Mouse (Mus musculus) left cerebral cortex, adult 9 months (tissue): ENCODE data around the gene Btbd9.

ENCODE experiments used
- DNase-seq, 2 experiments: peaks; one replicate each; pipeline ENCODE4 v3.0.0; 2022; ENCODE audit warnings: low spot score in 2 of 2

Gene Btbd9

GRCm38 (mm10) chr17:30243540-30243939 lies 332.7 kb downstream of the Btbd9 start:
- no peak for DNase-seq

GRCm38 (mm10) chr17:30242647-30243046 lies 333.6 kb downstream of the Btbd9 start:
- DNase-seq: no peak

- no peak for DNase-seq
These were observed 334.5 kb downstream of the Btbd9 start for GRCm38 (mm10) chr17:30241720-30242322.

- no peak for DNase-seq
These were observed 335.2 kb downstream of the Btbd9 start for GRCm38 (mm10) chr17:30241061-30241460.

- DNase-seq: no peak
These were observed 335.6 kb downstream of the Btbd9 start for GRCm38 (mm10) chr17:30240659-30241058.

- DNase-seq: no peak
These were observed 336.8 kb downstream of the Btbd9 start for GRCm38 (mm10) chr17:30239458-30239857.

- DNase-seq: no peak
These were observed 338.7 kb downstream of the Btbd9 start for GRCm38 (mm10) chr17:30237600-30237999.

- DNase-seq: no peak
These were observed 339.7 kb downstream of the Btbd9 start for GRCm38 (mm10) chr17:30236611-30237010.

- DNase-seq: no peak
These were observed 340.9 kb downstream of the Btbd9 start for GRCm38 (mm10) chr17:30235380-30235779.

- no peak for DNase-seq
These were observed 343.6 kb downstream of the Btbd9 start for GRCm38 (mm10) chr17:30232698-30233097.

- no peak for DNase-seq
These were observed 344.8 kb downstream of the Btbd9 start for GRCm38 (mm10) chr17:30231483-30231882.

GRCm38 (mm10) chr17:30230428-30230827 lies 345.9 kb downstream of the Btbd9 start:
- no peak for DNase-seq

GRCm38 (mm10) chr17:30228439-30229215 lies 347.7 kb downstream of the Btbd9 start:
- DNase-seq: no peak

GRCm38 (mm10) chr17:30225030-30225740 lies 351.1 kb downstream of the Btbd9 start:
- no peak for DNase-seq

- no peak for DNase-seq
These were observed 353.5 kb downstream of the Btbd9 start for GRCm38 (mm10) chr17:30222837-30223236.

- DNase-seq: no peak
These were observed 353.9 kb downstream of the Btbd9 start for GRCm38 (mm10) chr17:30222361-30222760.

GRCm38 (mm10) chr17:30221677-30222076 lies 354.6 kb downstream of the Btbd9 start:
- no peak for DNase-seq

GRCm38 (mm10) chr17:30215741-30216140 lies 360.5 kb downstream of the Btbd9 start:
- no peak for DNase-seq

GRCm38 (mm10) chr17:30214393-30214792 lies 361.9 kb downstream of the Btbd9 start:
- peak; percentile 59 to 79 for DNase-seq

GRCm38 (mm10) chr17:30213371-30213770 lies 362.9 kb downstream of the Btbd9 start:
- DNase-seq: no peak

GRCm38 (mm10) chr17:30212647-30213046 lies 363.6 kb downstream of the Btbd9 start:
- DNase-seq: no peak

GRCm38 (mm10) chr17:30210936-30211335 lies 365.4 kb downstream of the Btbd9 start:
- DNase-seq: no peak

- DNase-seq: no peak
These were observed 366.0 kb downstream of the Btbd9 start for GRCm38 (mm10) chr17:30210262-30210661.
